Mouse (Mus musculus): ENCODE measurements around the gene Cenpn.

The Cenpn gene

GRCm38 (mm10) chr8:116921337-116922059 lies at the start of gene Cenpn, which contains the start of gene Cmc2:
Gene Cenpn, plus strand, starts transcription at chr8:116921730.
Gene Cmc2, minus strand, starts transcription at chr8:116921455.
- DNase-seq (ENCODE audit: low read depth, low spot score) = peak; percentile 97

GRCm38 (mm10) chr8:116872761-116873342 lies 48.7 kb upstream of the Cenpn start:
- DNase-seq (ENCODE audit: low read depth, low spot score) = no peak

GRCm38 (mm10) chr8:116873586-116873985 lies 47.9 kb upstream of the Cenpn start:
- DNase-seq (ENCODE audit: low read depth, low spot score) = no peak

- no peak for DNase-seq (ENCODE audit: low read depth, low spot score)
These were observed 47.5 kb upstream of the Cenpn start for GRCm38 (mm10) chr8:116873986-116874385.

- no peak for DNase-seq (ENCODE audit: low read depth, low spot score)
These were observed 45.6 kb upstream of the Cenpn start for GRCm38 (mm10) chr8:116875798-116876450.

- DNase-seq (ENCODE audit: low read depth, low spot score) = no peak
These were observed 40.1 kb upstream of the Cenpn start for GRCm38 (mm10) chr8:116881396-116881795.

GRCm38 (mm10) chr8:116887813-116888212 lies 33.7 kb upstream of the Cenpn start:
- DNase-seq (ENCODE audit: low read depth, low spot score) = no peak

GRCm38 (mm10) chr8:116891446-116891845 lies 30.1 kb upstream of the Cenpn start:
- DNase-seq (ENCODE audit: low read depth, low spot score) = no peak

- no peak for DNase-seq (ENCODE audit: low read depth, low spot score)
These were observed 29.4 kb upstream of the Cenpn start for GRCm38 (mm10) chr8:116892130-116892529.

- DNase-seq (ENCODE audit: low read depth, low spot score) = no peak
These were observed 28.9 kb upstream of the Cenpn start for GRCm38 (mm10) chr8:116892636-116893035.

GRCm38 (mm10) chr8:116893938-116894337 lies 27.6 kb upstream of the Cenpn start:
- no peak for DNase-seq (ENCODE audit: low read depth, low spot score)

- no peak for DNase-seq (ENCODE audit: low read depth, low spot score)
These were observed 26.0 kb upstream of the Cenpn start for GRCm38 (mm10) chr8:116895521-116895920.

GRCm38 (mm10) chr8:116904736-116905135 lies 16.8 kb upstream of the Cenpn start:
- DNase-seq (ENCODE audit: low read depth, low spot score) = no peak

- no peak for DNase-seq (ENCODE audit: low read depth, low spot score)
These were observed 16.3 kb upstream of the Cenpn start for GRCm38 (mm10) chr8:116905252-116905651.

GRCm38 (mm10) chr8:116905836-116906235 lies 15.7 kb upstream of the Cenpn start:
- no peak for DNase-seq (ENCODE audit: low read depth, low spot score)

GRCm38 (mm10) chr8:116921005-116921336 lies 559 bp upstream of the Cenpn start:
- DNase-seq (ENCODE audit: low read depth, low spot score) = no peak

GRCm38 (mm10) chr8:116922060-116922757 lies 679 bp downstream of the Cenpn start:
- no peak for DNase-seq (ENCODE audit: low read depth, low spot score)

GRCm38 (mm10) chr8:116923526-116923925 lies 2.0 kb downstream of the Cenpn start:
- DNase-seq (ENCODE audit: low read depth, low spot score) = no peak

GRCm38 (mm10) chr8:116927880-116928279 lies 6.3 kb downstream of the Cenpn start:
- DNase-seq (ENCODE audit: low read depth, low spot score) = peak; percentile 27

GRCm38 (mm10) chr8:116928588-116928987 lies 7.1 kb downstream of the Cenpn start:
- no peak for DNase-seq (ENCODE audit: low read depth, low spot score)

GRCm38 (mm10) chr8:116934976-116935375 lies 13.4 kb downstream of the Cenpn start:
- no peak for DNase-seq (ENCODE audit: low read depth, low spot score)

GRCm38 (mm10) chr8:116935506-116935905 lies 14.0 kb downstream of the Cenpn start:
- no peak for DNase-seq (ENCODE audit: low read depth, low spot score)

All from forelimb bud, embryonic 11.5 days (tissue).